Mouse (Mus musculus) thymus, adult 2 months (tissue): ENCODE data around the gene Mrps33. TPM values are rescaled to one million over a fixed set of nuclear protein-coding genes. Genes with fewer than 3 reads are reported as not detected.

Experiments
- DNase-seq: peaks from one replicate; pipeline ENCODE4 v3.0.0; 2021
- H3K27ac ChIP-seq: fragments of 200-500 bp; 2 replicates; pipeline ENCODE4 v1.5.1; 2012; ENCODE audit warnings: low read length, control low read depth; ENCODE audit not compliant: control insufficient read depth, insufficient read depth
- H3K27me3 ChIP-seq: fragments of 200-500 bp; 2 replicates; pipeline ENCODE4 v1.6.1; 2012; ENCODE audit warnings: mild to moderate bottlenecking, low read length, moderate library complexity, mixed read lengths; ENCODE audit not compliant: control insufficient read depth, insufficient read depth
- H3K36me3 ChIP-seq: fragments of 200-500 bp; 2 replicates; pipeline ENCODE4 v1.6.1; 2012; ENCODE audit warnings: mild to moderate bottlenecking, low read length, moderate library complexity; ENCODE audit not compliant: control insufficient read depth, insufficient read depth
- H3K4me1 ChIP-seq: fragments of 200-500 bp; replicated peaks from 2 replicates; pipeline ENCODE4 v1.6.1; 2012; ENCODE audit warnings: low read length; ENCODE audit not compliant: control insufficient read depth, insufficient read depth
- H3K4me3 ChIP-seq: fragments of 200-500 bp; 2 replicates; pipeline ENCODE4 v1.5.1; 2012; ENCODE audit warnings: mild to moderate bottlenecking, low read length, control low read depth, moderate library complexity; ENCODE audit not compliant: control insufficient read depth, insufficient read depth
- CTCF ChIP-seq: fragments of 200-500 bp; IDR thresholded peaks from 2 replicates; pipeline ENCODE4 v1.5.1; 2012; ENCODE audit warnings: mild to moderate bottlenecking, control low read depth, low read length, moderate library complexity, borderline replicate concordance; ENCODE audit not compliant: control insufficient read depth, poor library complexity, insufficient read depth; ENCODE audit errors: extremely low read depth
- POLR2A ChIP-seq: fragments of 200-500 bp; IDR thresholded peaks from 2 replicates; pipeline ENCODE4 v1.6.1; 2012; ENCODE audit warnings: mild to moderate bottlenecking, low read length, control low read depth, moderate library complexity; ENCODE audit not compliant: control insufficient read depth, poor library complexity, insufficient read depth; ENCODE audit errors: extremely low read depth
- WGBS: fragments of 180-500 bp; shearing (Covaris S2); methylation state at CpG from one replicate; pipeline ENCODE4 v1.1.7; 2018; 5-methylcytosine and 5-hydroxymethylcytosine counted together
- polyA plus RNA-seq: library from polyadenylated mRNA; depleted of rRNA; stranded (reverse); fragments of >200 nt; gene quantifications from 2 replicates; pipeline ENCODE4 v1.2.3, GENCODE M21; 2012

The Mrps33 gene
- polyA plus RNA-seq, 1 experiment = 96.3 TPM

GRCm38 (mm10) chr6:39791806-39792205, 19.0 kb downstream of the Mrps33 start:
- 95% methylated on average over 5 of the region's 5 CpGs for WGBS
- Histone ChIP-seq H3K4me3 (no peak overlapping the region), H3K36me3 (no peaks in the 10 kb centered on the region), H3K4me1 (no peaks in the 10 kb centered on the region), H3K27me3 (no peaks in the 10 kb centered on the region), H3K27ac (no peak overlapping the region)
- TF ChIP-seq CTCF (no peak), POLR2A (no peak)
- DNase-seq = no peak

GRCm38 (mm10) chr6:39788408-39788807, 22.4 kb downstream of the Mrps33 start:
- no peak overlapping the region for H3K4me3 ChIP-seq
- DNase-seq = no peak
- H3K27ac ChIP-seq = no peak overlapping the region
- no peaks in the 10 kb centered on the region for H3K4me1 ChIP-seq
- no peaks in the 10 kb centered on the region for H3K27me3 ChIP-seq
- H3K36me3 ChIP-seq = no peaks in the 10 kb centered on the region
- TF ChIP-seq CTCF (no peak), POLR2A (no peak)

- TF ChIP-seq CTCF (no peak), POLR2A (no peak)
- no peaks in the 10 kb centered on the region for H3K4me1 ChIP-seq
- H3K27ac ChIP-seq = no peak overlapping the region
- DNase-seq = no peak
- H3K4me3 ChIP-seq = no peak overlapping the region
- no peaks in the 10 kb centered on the region for H3K27me3 ChIP-seq
- no peaks in the 10 kb centered on the region for H3K36me3 ChIP-seq
- WGBS = 71% methylated on average over 9 of the region's 9 CpGs
Observed at GRCm38 (mm10) chr6:39787783-39788182, 23.0 kb downstream of the Mrps33 start.

- Histone ChIP-seq H3K27ac (no peak overlapping the region), H3K4me3 (no peak overlapping the region), H3K4me1 (peaks cover 3% of the 10 kb centered on the region; the same call in 1 of the 2 replicates), H3K36me3 (no peaks in the 10 kb centered on the region), H3K27me3 (no peaks in the 10 kb centered on the region)
- no peak for TF ChIP-seq POLR2A
- TF ChIP-seq CTCF = no peak
- no peak for DNase-seq
- 95% methylated on average over 5 of the region's 5 CpGs for WGBS
Observed at GRCm38 (mm10) chr6:39785944-39786343, 24.8 kb downstream of the Mrps33 start.

- Histone ChIP-seq H3K36me3 (no peaks in the 10 kb centered on the region), H3K4me3 (no peak overlapping the region), H3K27ac (no peak overlapping the region), H3K27me3 (no peaks in the 10 kb centered on the region), H3K4me1 (peaks cover 6% of the 10 kb centered on the region; the same call in 1 of the 2 replicates)
- TF ChIP-seq CTCF (no peak), POLR2A (no peak)
- DNase-seq = no peak
- WGBS = 93% methylated on average over 7 of the region's 7 CpGs
Observed at GRCm38 (mm10) chr6:39783521-39783920, 27.3 kb downstream of the Mrps33 start.

- Histone ChIP-seq H3K36me3 (no peaks in the 10 kb centered on the region), H3K27ac (no peak overlapping the region), H3K4me3 (no peak overlapping the region), H3K4me1 (peaks cover 6% of the 10 kb centered on the region; the same call in 1 of the 2 replicates), H3K27me3 (no peaks in the 10 kb centered on the region)
- WGBS = 46% methylated on average over 3 of the region's 3 CpGs
- TF ChIP-seq CTCF (no peak), POLR2A (no peak)
- DNase-seq = peak; percentile 21
Observed at GRCm38 (mm10) chr6:39782618-39783017, 28.2 kb downstream of the Mrps33 start.
